Mouse (Mus musculus) intestine, postnatal 0 days (tissue): ENCODE data around the gene Nae1. TPM values are rescaled to one million over a fixed set of nuclear protein-coding genes. Genes with fewer than 3 reads are reported as not detected.

ENCODE experiments used
- ATAC-seq: fragments of 200-750 bp; cut with Nextera tagmentation; 2 replicates; pipeline ENCODE4 v1.8.0; 2017; ENCODE audit warnings: mild to moderate bottlenecking, moderate TSS enrichment, moderate library complexity
- H3K27ac ChIP-seq: fragments of 300-500 bp; sonication (generic); 2 replicates; pipeline ENCODE4 v1.5.1; 2014; ENCODE audit warnings: mild to moderate bottlenecking, low read depth, low read length, moderate library complexity
- H3K27me3 ChIP-seq: fragments of 300-500 bp; sonication (generic); replicated peaks from 2 replicates; pipeline ENCODE4 v1.6.1; 2014; ENCODE audit warnings: low read length, mixed read lengths; ENCODE audit not compliant: control insufficient read depth, insufficient read depth
- H3K36me3 ChIP-seq: fragments of 300-500 bp; sonication (generic); 2 replicates; pipeline ENCODE4 v1.6.1; 2014; ENCODE audit warnings: mild to moderate bottlenecking, moderate library complexity; ENCODE audit not compliant: control insufficient read depth, insufficient read depth
- H3K4me1 ChIP-seq: fragments of 300-500 bp; sonication (generic); replicated peaks from 2 replicates; pipeline ENCODE4 v1.6.1; 2014; ENCODE audit warnings: antibody characterized with exemption, low read length, mixed read lengths; ENCODE audit not compliant: control insufficient read depth, insufficient read depth
- H3K4me2 ChIP-seq: fragments of 300-500 bp; sonication (generic); replicated peaks from 2 replicates; pipeline ENCODE4 v1.6.1; 2014; ENCODE audit warnings: low read depth, mild to moderate bottlenecking, moderate library complexity
- H3K4me3 ChIP-seq: fragments of 300-500 bp; sonication (generic); 2 replicates; pipeline ENCODE4 v1.5.1; 2014; ENCODE audit warnings: low read depth, low read length
- H3K9ac ChIP-seq: fragments of 300-500 bp; sonication (generic); 2 replicates; pipeline ENCODE4 v1.6.1; 2014; ENCODE audit warnings: mild to moderate bottlenecking, low read depth, low read length
- H3K9me3 ChIP-seq: fragments of 300-500 bp; sonication (generic); 2 replicates; pipeline ENCODE4 v1.6.1; 2016; ENCODE audit warnings: mixed run types; ENCODE audit not compliant: control insufficient read depth
- CTCF ChIP-seq: sonication (generic); IDR thresholded peaks from 2 replicates; pipeline ENCODE4 v1.5.1; 2016; ENCODE audit warnings: low read depth, mild to moderate bottlenecking, control low read depth, antibody characterized with exemption, moderate library complexity
- WGBS: fragments of 180-500 bp; shearing (Covaris S2); extraction: QIAGEN DNeasy Blood & Tissue Kit; methylation state at CpG from one replicate; pipeline ENCODE4 v1.1.7; 2014; 5-methylcytosine and 5-hydroxymethylcytosine counted together
- polyA plus RNA-seq: library from polyadenylated mRNA; unstranded; fragments of >200 nt; fragmentation: Nextera tagmentation; extraction: Ambion mirVana; gene quantifications from 2 replicates; pipeline ENCODE4 v1.2.1, GENCODE M21; 2015

Gene Nae1
- polyA plus RNA-seq, 1 experiment from 2014 or later: 48.6 TPM

DNA sequence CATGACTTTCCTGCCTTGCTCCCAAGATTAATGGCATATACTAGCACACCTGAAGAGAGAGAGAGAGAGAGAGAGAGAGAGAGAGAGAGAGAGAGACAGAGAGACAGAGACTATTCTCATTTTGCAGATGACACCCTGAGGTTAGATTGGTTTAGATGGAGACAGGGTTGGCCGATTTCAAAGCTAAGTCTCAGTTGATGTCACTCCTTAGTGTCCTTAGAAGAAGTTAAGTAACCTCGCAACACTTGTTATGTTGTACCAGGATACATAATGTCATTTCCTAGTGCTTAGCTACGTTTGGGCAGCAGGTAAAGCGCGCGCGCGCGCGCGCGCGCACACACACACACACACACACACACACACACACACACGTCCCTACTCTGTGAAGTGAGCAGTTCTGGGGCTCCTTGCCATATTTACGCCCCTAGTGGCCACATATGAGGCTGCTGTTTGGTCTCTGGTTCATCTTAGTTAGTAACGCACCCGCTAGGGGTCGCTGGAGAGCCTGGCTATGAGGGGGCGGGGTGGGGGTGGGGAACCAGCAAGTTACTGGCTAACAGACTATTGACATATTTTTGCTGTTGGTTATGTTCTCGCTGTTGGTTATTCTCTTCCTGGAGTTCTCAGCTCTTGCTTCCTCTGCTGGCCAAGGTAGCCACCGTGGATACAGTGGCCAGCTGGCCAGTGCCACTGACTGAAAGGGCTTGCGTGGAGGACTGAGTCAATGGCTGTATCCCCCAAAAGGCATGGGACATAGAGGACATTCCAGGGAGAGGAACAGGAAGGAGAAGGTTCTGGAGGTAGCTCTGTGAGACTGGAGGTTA, 30.4 kb upstream of the Nae1 start:
- 13% methylated on average over 22 of the region's 22 CpGs for WGBS
- no peaks in the 10 kb centered on the region for H3K36me3 ChIP-seq

DNA sequence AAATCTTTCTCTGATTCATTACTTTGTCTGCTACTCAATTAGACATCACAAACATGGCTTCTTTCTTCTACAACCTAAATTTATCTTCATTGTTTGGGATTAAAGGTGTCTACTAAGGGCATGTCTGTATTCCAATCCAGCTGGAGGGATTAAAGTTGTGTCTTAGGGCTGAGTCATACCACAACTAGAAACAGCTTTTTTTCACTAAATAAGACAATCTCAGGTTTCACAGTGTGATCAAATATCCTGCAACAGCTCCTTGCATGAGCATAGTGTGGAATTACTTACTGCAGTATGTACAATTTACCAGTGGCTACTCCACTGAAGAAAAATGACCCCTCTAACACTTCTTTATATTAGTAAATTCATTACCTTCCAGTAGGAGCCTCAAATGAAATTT, 26.3 kb upstream of the Nae1 start:
- Histone ChIP-seq H3K27me3 (no peaks in the 10 kb centered on the region; the same call in 1 of the 2 replicates), H3K9me3 (no peaks in the 10 kb centered on the region), H3K36me3 (no peaks in the 10 kb centered on the region), H3K27ac (no peak overlapping the region), H3K9ac (no peak overlapping the region), H3K4me3 (no peak overlapping the region), H3K4me1 (no peaks in the 10 kb centered on the region), H3K4me2 (no peak overlapping the region)
- no peak for TF ChIP-seq CTCF
- ATAC-seq: no peak

More for the DNA sequence above, 30.4 kb upstream of the Nae1 start:
- Histone ChIP-seq H3K4me1 (no peaks in the 10 kb centered on the region), H3K4me2 (peak overlapping the region; percentile 21; the same call in 1 of the 2 replicates), H3K9ac (no peak overlapping the region), H3K4me3 (no peak overlapping the region), H3K27me3 (no peaks in the 10 kb centered on the region), H3K27ac (no peak overlapping the region), H3K9me3 (no peaks in the 10 kb centered on the region)
- peak; percentile 88 for ATAC-seq
- peak; percentile 94 for TF ChIP-seq CTCF

DNA sequence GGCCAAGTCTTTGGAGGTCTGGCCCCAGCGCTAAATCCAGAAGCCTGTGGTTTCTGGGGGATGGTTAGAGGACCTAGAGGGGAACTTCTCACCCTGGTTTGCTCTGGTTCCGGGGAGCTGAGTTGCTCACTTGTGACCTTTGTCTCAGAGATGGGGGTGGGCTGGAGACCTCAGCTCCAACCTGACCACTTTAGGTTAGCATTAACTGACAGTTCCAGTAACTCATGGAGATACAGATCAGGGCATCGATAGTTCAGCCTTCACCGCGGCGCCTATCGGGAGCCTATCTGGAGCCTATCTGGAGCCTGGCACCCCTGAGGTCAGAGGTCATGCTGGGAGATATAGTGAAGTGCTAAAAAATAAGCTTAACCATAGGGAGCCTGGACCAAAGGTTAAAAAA, 22.8 kb upstream of the Nae1 start:
- no peak for ATAC-seq
- 48% methylated on average over 7 of the region's 7 CpGs for WGBS
- no peaks in the 10 kb centered on the region for H3K9me3 ChIP-seq
- no peak overlapping the region for H3K4me2 ChIP-seq
- H3K9ac ChIP-seq: no peak overlapping the region
- H3K27ac ChIP-seq: no peak overlapping the region
- no peak for TF ChIP-seq CTCF
- H3K4me3 ChIP-seq: no peak overlapping the region
- no peaks in the 10 kb centered on the region for H3K4me1 ChIP-seq
- H3K36me3 ChIP-seq: no peaks in the 10 kb centered on the region
- no peaks in the 10 kb centered on the region; the same call in 1 of the 2 replicates for H3K27me3 ChIP-seq

DNA sequence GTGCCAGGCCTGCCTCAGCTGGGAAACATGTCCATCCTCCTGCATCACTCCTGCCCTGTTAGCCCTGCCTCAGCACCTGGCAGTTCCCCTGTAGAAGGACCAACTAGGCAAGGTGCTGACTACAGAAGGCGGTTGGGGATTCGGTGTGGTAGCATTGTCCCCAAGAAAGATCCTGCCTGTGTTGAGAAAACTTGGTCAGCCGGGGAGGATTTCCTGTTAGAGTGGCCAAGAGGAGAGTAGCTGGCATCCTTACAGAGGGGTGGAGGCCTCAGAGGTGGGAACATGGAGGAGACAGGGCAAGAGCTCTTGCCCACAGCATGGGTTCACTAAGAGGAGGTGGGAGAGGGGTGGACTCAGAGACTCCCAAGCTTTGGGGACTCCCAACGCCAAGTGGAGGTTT, 20.8 kb upstream of the Nae1 start:
- no peak overlapping the region for H3K4me3 ChIP-seq
- no peak for ATAC-seq
- H3K4me1 ChIP-seq: no peaks in the 10 kb centered on the region
- 83% methylated on average over 4 of the region's 4 CpGs for WGBS
- no peaks in the 10 kb centered on the region for H3K36me3 ChIP-seq
- H3K27me3 ChIP-seq: no peaks in the 10 kb centered on the region; the same call in 1 of the 2 replicates
- H3K4me2 ChIP-seq: no peak overlapping the region
- H3K27ac ChIP-seq: no peak overlapping the region
- no peaks in the 10 kb centered on the region for H3K9me3 ChIP-seq
- TF ChIP-seq CTCF: no peak
- no peak overlapping the region for H3K9ac ChIP-seq

DNA sequence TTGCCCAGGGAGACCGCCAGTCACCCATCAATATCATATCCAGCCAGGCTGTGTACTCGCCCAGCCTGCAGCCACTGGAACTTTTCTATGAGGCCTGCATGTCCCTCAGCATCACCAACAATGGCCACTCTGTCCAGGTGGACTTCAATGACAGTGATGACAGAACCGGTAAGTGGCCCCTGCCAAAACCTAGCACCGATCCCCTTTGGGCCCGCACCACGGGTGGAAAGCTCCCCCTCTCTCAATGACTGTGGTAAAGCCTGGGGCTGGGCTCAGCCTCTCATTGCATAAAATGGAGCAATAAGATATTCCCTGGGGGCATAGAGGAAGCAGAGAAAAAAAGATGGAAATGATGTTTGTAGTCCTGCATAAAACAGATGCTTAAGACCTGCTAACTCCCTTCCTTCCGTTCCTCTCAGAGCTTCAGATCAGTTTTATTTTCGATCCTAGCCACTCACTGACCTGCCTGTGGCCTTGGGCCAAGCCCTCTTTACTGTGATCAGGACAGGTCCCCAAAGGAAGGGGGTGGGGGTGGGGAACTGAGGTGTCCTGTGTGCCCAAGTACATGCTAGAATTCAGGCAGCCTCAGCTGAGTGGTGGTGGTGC, 9.1 kb upstream of the Nae1 start:
- Histone ChIP-seq H3K9me3 (no peaks in the 10 kb centered on the region), H3K27ac (no peak overlapping the region), H3K4me1 (no peaks in the 10 kb centered on the region; the same call in 1 of the 2 replicates), H3K27me3 (peaks cover 32% of the 10 kb centered on the region), H3K36me3 (no peaks in the 10 kb centered on the region), H3K9ac (no peak overlapping the region), H3K4me3 (no peak overlapping the region), H3K4me2 (no peak overlapping the region)
- WGBS: 77% methylated on average over 8 of the region's 8 CpGs
- ATAC-seq: no peak
- TF ChIP-seq CTCF: no peak

DNA sequence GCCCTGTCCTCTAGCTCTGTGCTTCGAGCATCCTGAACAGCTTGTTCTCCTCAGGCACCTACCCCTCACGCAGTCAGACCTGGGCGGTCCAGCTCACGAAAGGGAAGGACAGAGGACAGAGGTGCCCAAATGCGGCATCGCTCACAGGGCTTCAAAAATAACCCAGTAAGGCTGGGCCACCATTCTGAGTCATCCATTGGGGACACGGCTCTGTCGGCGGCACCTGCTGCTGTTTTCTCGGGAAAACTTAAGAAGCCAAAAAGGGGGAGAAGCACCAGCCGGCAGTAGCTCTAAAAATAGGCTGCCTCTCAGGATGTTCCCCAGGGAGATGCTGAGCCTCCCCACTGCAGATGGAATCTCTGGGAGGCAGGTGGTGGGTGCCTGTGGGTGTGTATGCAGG, 7.7 kb upstream of the Nae1 start:
- no peak overlapping the region for H3K9ac ChIP-seq
- no peak overlapping the region for H3K27ac ChIP-seq
- peaks cover 36% of the 10 kb centered on the region for H3K27me3 ChIP-seq
- H3K4me3 ChIP-seq: no peak overlapping the region
- no peak overlapping the region for H3K4me2 ChIP-seq
- no peaks in the 10 kb centered on the region for H3K9me3 ChIP-seq
- no peaks in the 10 kb centered on the region for H3K36me3 ChIP-seq
- 21% methylated on average over 11 of the region's 11 CpGs for WGBS
- TF ChIP-seq CTCF: no peak
- ATAC-seq: no peak
- H3K4me1 ChIP-seq: no peaks in the 10 kb centered on the region; the same call in 1 of the 2 replicates
